Mouse (Mus musculus) E14TG2a.4 (cell line): Measurements from ENCODE around the gene Vmn1r114.
"Not testable (repeated sequence)": the region's sequence is repeated elsewhere in the genome, so short reads cannot be mapped to it uniquely, and the experiment has no call there.

ENCODE experiments used
- H3K27me3 ChIP-seq: 2 replicates; pipeline ENCODE4 v1.6.1; 2014; ENCODE audit warnings: low read length, control low read depth; ENCODE audit not compliant: insufficient read depth
- H3K36me3 ChIP-seq: 2 replicates; pipeline ENCODE4 v1.6.1; 2014; ENCODE audit warnings: low read length, control low read depth; ENCODE audit not compliant: insufficient read depth
- H3K4me1 ChIP-seq: replicated peaks from 2 replicates; pipeline ENCODE4 v1.6.1; 2014; ENCODE audit warnings: low read depth, low read length, control low read depth
- H3K4me3 ChIP-seq: replicated peaks from 2 replicates; pipeline ENCODE4 v1.5.1; 2014; ENCODE audit warnings: mild to moderate bottlenecking, low read length
- H3K9me3 ChIP-seq: 2 replicates; pipeline ENCODE4 v1.6.1; 2014; ENCODE audit warnings: low read length, control low read depth

Vmn1r114 gene

GRCm38 (mm10) chr7:20812086-20812485 is at the start of gene Vmn1r114:
TSS of gene Vmn1r114 (minus strand) at chr7:20812186.
- not testable (repeated sequence) for H3K36me3 ChIP-seq, H3K4me1 ChIP-seq, H3K4me3 ChIP-seq, H3K27me3 ChIP-seq, H3K9me3 ChIP-seq

- not testable (repeated sequence) for H3K4me3 ChIP-seq, H3K4me1 ChIP-seq, H3K27me3 ChIP-seq, H3K9me3 ChIP-seq, H3K36me3 ChIP-seq
Measured at GRCm38 (mm10) chr7:20844885-20845284, 32.9 kb upstream of the Vmn1r114 start, which contains the start of gene Vmn1r115. TSS of gene Vmn1r115 (minus strand) at chr7:20844985.

- not testable (repeated sequence) for H3K9me3 ChIP-seq, H3K4me3 ChIP-seq, H3K27me3 ChIP-seq, H3K4me1 ChIP-seq, H3K36me3 ChIP-seq
Measured at GRCm38 (mm10) chr7:20786985-20787384, 25.0 kb downstream of the Vmn1r114 start, which contains the start of gene Vmn1r113. TSS of gene Vmn1r113 (plus strand) at chr7:20787285.

DNA sequence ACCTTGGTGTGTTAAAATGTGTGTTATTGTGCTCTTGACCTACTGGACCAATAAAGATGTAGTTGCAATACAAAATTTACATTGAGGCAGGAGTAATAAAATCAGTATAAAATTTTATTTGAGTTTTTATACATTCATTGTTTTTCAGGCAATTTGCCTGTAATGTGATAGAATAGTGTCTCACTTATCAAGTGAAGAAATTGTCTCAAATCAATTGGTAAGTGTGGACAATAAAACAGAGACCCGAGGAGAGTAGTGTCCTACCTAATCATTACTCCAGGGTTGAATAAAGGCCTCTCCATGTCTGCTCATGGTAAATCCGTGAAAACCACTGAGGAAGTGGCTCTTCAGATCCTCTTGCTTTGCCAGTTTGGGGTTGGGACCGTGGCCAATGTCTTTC is 41.1 kb downstream of the Vmn1r114 start, which contains the start of gene Vmn1r112:
TSS of gene Vmn1r112 (plus strand) at position 301 of the 400 bp plus-strand sequence.
- not testable (repeated sequence) for H3K4me1 ChIP-seq, H3K36me3 ChIP-seq, H3K9me3 ChIP-seq, H3K4me3 ChIP-seq, H3K27me3 ChIP-seq
